Mouse (Mus musculus) ES-E14 (cell line): Measurements from ENCODE around the gene Brd9.
A peak's percentile ranks its signal among the peaks of the same experiment; 100 is the strongest.

Experiments
- CHD2 ChIP-seq: IDR thresholded peaks from 2 replicates; pipeline ENCODE4 v1.6.1; 2014; ENCODE audit warnings: mild to moderate bottlenecking, low read depth, low read length, inconsistent platforms
- HCFC1 ChIP-seq: IDR thresholded peaks from 2 replicates; pipeline ENCODE4 v1.6.1; 2012; ENCODE audit warnings: low read length, inconsistent platforms, borderline replicate concordance; ENCODE audit not compliant: insufficient read depth
- MAFK ChIP-seq: IDR thresholded peaks from 2 replicates; pipeline ENCODE4 v1.6.1; 2014; ENCODE audit warnings: mild to moderate bottlenecking, low read depth, low read length, inconsistent platforms; ENCODE audit not compliant: insufficient read depth

DNA sequence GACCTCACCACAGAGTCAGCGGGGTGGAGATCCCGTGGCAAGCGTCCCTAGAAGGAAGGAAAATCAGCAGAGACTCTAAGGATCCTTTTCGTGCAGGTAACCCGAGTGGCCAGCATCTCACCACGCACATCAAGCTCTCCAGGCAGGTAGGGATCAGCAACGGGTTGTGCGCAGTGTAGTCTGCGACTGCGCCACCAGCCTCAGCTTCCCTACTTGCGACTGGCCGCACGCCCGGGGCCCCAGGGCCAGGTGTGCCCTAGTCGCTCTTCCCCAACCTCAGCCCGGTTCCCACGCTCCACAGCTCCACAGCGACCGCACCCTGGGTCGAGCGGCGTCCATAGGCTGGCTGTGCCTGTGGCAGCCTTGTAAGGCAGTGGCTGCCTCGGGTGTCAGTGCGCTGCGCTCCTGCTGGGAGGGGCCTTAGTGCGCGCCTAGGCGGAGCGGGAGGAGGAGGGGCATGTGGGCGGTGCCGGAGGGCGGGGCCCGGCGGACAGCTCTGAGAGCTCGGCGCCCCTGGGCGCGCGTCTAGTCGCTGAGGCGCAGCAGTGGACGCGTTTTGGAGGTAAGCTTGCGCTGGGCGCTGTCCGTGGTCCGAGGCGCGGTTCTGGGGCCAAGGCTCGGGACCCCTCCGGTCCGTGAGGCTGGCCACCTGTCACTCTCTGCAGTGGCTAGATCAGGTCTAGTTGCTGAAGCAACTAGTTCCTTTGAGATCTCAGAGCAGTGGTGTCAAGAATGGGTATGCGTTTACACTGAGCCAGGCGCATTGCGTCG is 71.5 kb downstream of the Brd9 start, which contains the start of gene Tppp:
- TF ChIP-seq HCFC1 (0 out of 2 replicates have a peak, but pooled peaks have one; percentile 38), CHD2 (no peak), MAFK (no peak)
